Mouse (Mus musculus) bone marrow, adult 2 months (tissue): ENCODE results near the gene Ffar3.

Source experiments
- CTCF ChIP-seq: fragments of 200-500 bp; IDR thresholded peaks from 2 replicates; pipeline ENCODE4 v1.5.1; 2011; ENCODE audit warnings: low read length, control low read depth; ENCODE audit not compliant: control insufficient read depth, insufficient read depth
- POLR2A ChIP-seq: fragments of 200-500 bp; IDR thresholded peaks from 2 replicates; pipeline ENCODE4 v1.6.1; 2011; ENCODE audit warnings: low read depth, mild to moderate bottlenecking, control low read depth, low read length, borderline replicate concordance; ENCODE audit not compliant: control insufficient read depth

DNA sequence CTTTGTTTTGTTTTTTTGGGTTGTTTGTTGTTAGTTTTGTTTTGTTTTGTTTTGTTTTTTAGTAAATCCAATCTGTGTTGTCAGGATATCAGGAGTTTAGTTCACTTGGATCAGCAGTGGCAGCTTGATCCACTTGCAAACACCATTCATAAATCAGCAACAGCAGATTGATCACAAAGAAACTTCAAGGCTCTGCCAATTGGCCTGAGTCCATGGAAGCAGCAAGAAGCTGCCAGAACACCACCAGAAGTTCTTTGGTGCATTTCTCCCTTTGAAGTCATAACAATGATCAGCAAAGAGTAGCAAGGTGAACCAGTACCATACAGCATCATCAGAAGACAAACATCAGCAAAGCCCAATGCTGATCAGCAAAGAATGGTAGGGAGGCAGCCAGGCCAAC lies 28.1 kb upstream of the Ffar3 start:
- TF ChIP-seq CTCF (no peak), POLR2A (no peak)
